Mouse (Mus musculus): Measurements from ENCODE around the gene Brms1. TPM values are rescaled to one million over a fixed set of nuclear protein-coding genes. Genes with fewer than 3 reads are reported as not detected.

Gene Brms1
- polyA plus RNA-seq, 1 experiment from 2014 or later = 58.1 TPM

Other genes with a start within 250 kb of the Brms1 start
- 59.6 and 68.1 TPM in 2 replicates for gene Rbm4, start 247.5 kb upstream of the Brms1 start, polyA plus RNA-seq (2016; fragmentation: Nextera tagmentation; extraction: Ambion mirVana)
- 21.5 and 23.0 TPM in 2 replicates for gene Gm21992, start 229.7 kb upstream of the Brms1 start, polyA plus RNA-seq (2016; fragmentation: Nextera tagmentation; extraction: Ambion mirVana)
- gene Rbm14, start 229.7 kb upstream of the Brms1 start, polyA plus RNA-seq (2016; fragmentation: Nextera tagmentation; extraction: Ambion mirVana) = 78.0 and 92.7 TPM in 2 replicates
- gene Ccs, start 202.0 kb upstream of the Brms1 start, polyA plus RNA-seq (2016; fragmentation: Nextera tagmentation; extraction: Ambion mirVana) = 39.7 and 54.2 TPM in 2 replicates
- gene Ccdc87, start 202.0 kb upstream of the Brms1 start, polyA plus RNA-seq (2016; fragmentation: Nextera tagmentation; extraction: Ambion mirVana) = 0.17 TPM in 1 of 2 replicates, not detected in the other
- 30.3 and 32.2 TPM in 2 replicates for gene Ctsf, start 186.2 kb upstream of the Brms1 start, polyA plus RNA-seq (2016; fragmentation: Nextera tagmentation; extraction: Ambion mirVana)
- 6.8 and 9.9 TPM in 2 replicates for gene Actn3, start 163.4 kb upstream of the Brms1 start, polyA plus RNA-seq (2016; fragmentation: Nextera tagmentation; extraction: Ambion mirVana)
- gene Zdhhc24, start 162.7 kb upstream of the Brms1 start, polyA plus RNA-seq (2016; fragmentation: Nextera tagmentation; extraction: Ambion mirVana) = 10.2 and 12.3 TPM in 2 replicates
- 3.1 and 3.2 TPM in 2 replicates for gene Bbs1, start 134.7 kb upstream of the Brms1 start, polyA plus RNA-seq (2016; fragmentation: Nextera tagmentation; extraction: Ambion mirVana)
- gene Dpp3, start 113.1 kb upstream of the Brms1 start, polyA plus RNA-seq (2016; fragmentation: Nextera tagmentation; extraction: Ambion mirVana) = 155 and 156 TPM in 2 replicates
- gene Peli3, start 98.2 kb upstream of the Brms1 start, polyA plus RNA-seq (2016; fragmentation: Nextera tagmentation; extraction: Ambion mirVana) = 0.32 and 1.0 TPM in 2 replicates
- gene Mrpl11, start 79.2 kb upstream of the Brms1 start, polyA plus RNA-seq (2016; fragmentation: Nextera tagmentation; extraction: Ambion mirVana) = 128 and 142 TPM in 2 replicates
- 0.24 and 0.34 TPM in 2 replicates for gene Npas4, start 51.0 kb upstream of the Brms1 start, polyA plus RNA-seq (2016; fragmentation: Nextera tagmentation; extraction: Ambion mirVana)
- 7.6 and 12.0 TPM in 2 replicates for gene Slc29a2, start 17.5 kb upstream of the Brms1 start, polyA plus RNA-seq (2016; fragmentation: Nextera tagmentation; extraction: Ambion mirVana)
- 42.8 and 47.8 TPM in 2 replicates for gene B4gat1, start 2.5 kb upstream of the Brms1 start, polyA plus RNA-seq (2016; fragmentation: Nextera tagmentation; extraction: Ambion mirVana)
- gene AC124502.3, start 2.5 kb upstream of the Brms1 start, polyA plus RNA-seq (2016; fragmentation: Nextera tagmentation; extraction: Ambion mirVana) = 1.6 and 2.5 TPM in 2 replicates
- gene Rin1, start 9.1 kb downstream of the Brms1 start, polyA plus RNA-seq (2016; fragmentation: Nextera tagmentation; extraction: Ambion mirVana) = 4.0 and 5.3 TPM in 2 replicates
- gene Cd248, start 26.7 kb downstream of the Brms1 start, polyA plus RNA-seq (2016; fragmentation: Nextera tagmentation; extraction: Ambion mirVana) = 19.0 and 43.4 TPM in 2 replicates
- 6.4 and 7.6 TPM in 2 replicates for gene Tmem151a, start 44.2 kb downstream of the Brms1 start, polyA plus RNA-seq (2016; fragmentation: Nextera tagmentation; extraction: Ambion mirVana)
- 94.9 and 104 TPM in 2 replicates for gene Yif1a, start 47.2 kb downstream of the Brms1 start, polyA plus RNA-seq (2016; fragmentation: Nextera tagmentation; extraction: Ambion mirVana)
- 4.6 and 12.7 TPM in 2 replicates for gene Cnih2, start 57.2 kb downstream of the Brms1 start, polyA plus RNA-seq (2016; fragmentation: Nextera tagmentation; extraction: Ambion mirVana)
- 261 and 263 TPM in 2 replicates for gene Rab1b, start 65.7 kb downstream of the Brms1 start, polyA plus RNA-seq (2016; fragmentation: Nextera tagmentation; extraction: Ambion mirVana)
- 23.7 and 27.0 TPM in 2 replicates for gene Klc2, start 77.2 kb downstream of the Brms1 start, polyA plus RNA-seq (2016; fragmentation: Nextera tagmentation; extraction: Ambion mirVana)
- 23.1 and 23.4 TPM in 2 replicates for gene Pacs1, start 231.8 kb downstream of the Brms1 start, polyA plus RNA-seq (2016; fragmentation: Nextera tagmentation; extraction: Ambion mirVana)

All from heart, embryonic 10.5 days (tissue).